ENCODE assay signal across 19 mouse cellular contexts in the genomic region with DNA sequence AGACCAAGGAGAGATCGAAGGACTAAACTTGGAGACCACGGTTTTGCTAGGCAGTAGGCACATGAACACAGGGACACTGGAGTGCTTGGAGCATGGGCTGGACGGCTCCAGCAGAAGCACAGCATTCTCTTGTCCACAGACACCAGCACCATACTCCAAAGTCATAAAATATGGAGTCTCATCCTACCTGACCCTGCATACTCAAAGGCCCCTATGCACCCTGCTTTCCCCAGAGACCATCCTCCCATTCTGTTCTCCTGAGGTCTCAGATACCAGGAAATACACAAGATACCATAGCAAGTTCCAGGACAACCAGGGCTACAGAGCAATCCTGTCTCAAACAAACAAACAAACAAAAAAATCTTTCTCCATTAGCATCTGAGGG. TPM values are rescaled to one million over a fixed set of nuclear protein-coding genes. Genes with fewer than 3 reads are reported as not detected.
A peak's percentile ranks its signal among the peaks of the same experiment; 100 is the strongest.
DNase-seq lines count a peak whose midpoint lies in the region; ATAC-seq and TF ChIP-seq lines count a peak whose summit lies in the region.
"Had no signal": no experiment of that assay in that cellular context is flagged by ENCODE, and none has a peak within 500 bp of the region (broad histone marks: within the 10 kb centered on the region; RNA-seq: fewer than 3 reads in every experiment).

No protein-coding gene starts in this region.

- intact Hi-C loops in left cerebral cortex, postnatal 14 days (cut with DNase I) = no loop called here

- 92% methylated on average over 3 of the region's 3 CpGs for WGBS in hindbrain, embryonic 13.5 days
- WGBS in hindbrain, embryonic 16.5 days = 88% methylated on average over 3 of the region's 3 CpGs
- 92% methylated on average over 3 of the region's 3 CpGs for WGBS in neural tube, embryonic 13.5 days
- 87% methylated on average over 3 of the region's 3 CpGs for WGBS in stomach, postnatal 0 days

- no peaks in the 10 kb centered on the region for H3K27me3 ChIP-seq in erythroblast, embryonic 14.5 days (ENCODE audit: control insufficient read depth)
- no peaks in the 10 kb centered on the region for H3K27me3 ChIP-seq in hindbrain, embryonic 13.5 days
- H3K27me3 ChIP-seq in hindbrain, embryonic 16.5 days (replicated peaks; ENCODE audit: control insufficient read depth, insufficient read depth, low read length) = no peaks in the 10 kb centered on the region
- H3K27me3 ChIP-seq in neural tube, embryonic 13.5 days = no peaks in the 10 kb centered on the region
- no peaks in the 10 kb centered on the region for H3K27me3 ChIP-seq in stomach, postnatal 0 days (ENCODE audit: control insufficient read depth, insufficient read depth, low read length)
- H3K27me3 ChIP-seq: heart, embryonic 13.5 days; intestine, embryonic 15.5 days; neural tube, embryonic 12.5 days had no signal

- TF ChIP-seq CTCF in stomach, postnatal 0 days (IDR thresholded peaks at IDR 0.05; ENCODE audit: low read depth) = no peak

- H3K9ac ChIP-seq in hindbrain, embryonic 13.5 days = no peak overlapping the region
- no peak overlapping the region for H3K9ac ChIP-seq in hindbrain, embryonic 16.5 days (ENCODE audit: low read depth, low read length)
- no peak overlapping the region for H3K9ac ChIP-seq in neural tube, embryonic 13.5 days
- no peak overlapping the region for H3K9ac ChIP-seq in stomach, postnatal 0 days (ENCODE audit: low read length)
- H3K9ac ChIP-seq: heart, embryonic 13.5 days; intestine, embryonic 15.5 days had no signal

- peaks cover 100% of the 10 kb centered on the region for H3K36me3 ChIP-seq in erythroblast, embryonic 14.5 days (ENCODE audit: control insufficient read depth)
- H3K36me3 ChIP-seq in hindbrain, embryonic 13.5 days = peaks cover 68% of the 10 kb centered on the region
- H3K36me3 ChIP-seq in hindbrain, embryonic 16.5 days (ENCODE audit: control insufficient read depth, insufficient read depth, low read length) = peaks cover 5% of the 10 kb centered on the region; the same call in 1 of the 2 replicates
- H3K36me3 ChIP-seq in neural tube, embryonic 13.5 days = peaks cover 56% of the 10 kb centered on the region
- H3K36me3 ChIP-seq in stomach, postnatal 0 days (ENCODE audit: control insufficient read depth, insufficient read depth, low read length) = peaks cover 10% of the 10 kb centered on the region; the same call in 1 of the 2 replicates

- no peak for DNase-seq in neural tube, embryonic 10.5 days (ENCODE audit: extremely low spot score, low spot score)
- no peak for DNase-seq in stomach, postnatal 0 days (ENCODE audit: low spot score)
- DNase-seq in left cerebral cortex, postnatal 14 days (ENCODE audit: low spot score in 2 of 2) = no peak
- DNase-seq: right cerebral cortex, postnatal 25 days had no signal

- no peak overlapping the region for H3K4me2 ChIP-seq in hindbrain, embryonic 13.5 days
- H3K4me2 ChIP-seq in hindbrain, embryonic 16.5 days (ENCODE audit: low read length) = no peak overlapping the region
- H3K4me2 ChIP-seq in neural tube, embryonic 13.5 days = no peak overlapping the region
- H3K4me2 ChIP-seq in stomach, postnatal 0 days (replicated peaks; ENCODE audit: low read depth) = no peak overlapping the region
- H3K4me2 ChIP-seq: intestine, embryonic 15.5 days; midbrain, embryonic 11.5 days; neural tube, embryonic 12.5 days had no signal

- no peak for TF ChIP-seq EP300 in stomach, postnatal 0 days (optimal IDR thresholded peaks at IDR 0.05)

- peak overlapping the region; percentile 77; the same call in 1 of the 2 replicates for H3K27ac ChIP-seq in hindbrain, embryonic 13.5 days
- H3K27ac ChIP-seq in hindbrain, embryonic 16.5 days (ENCODE audit: low read depth, low read length) = no peak overlapping the region
- H3K27ac ChIP-seq in neural tube, embryonic 13.5 days (replicated peaks) = peak overlapping the region; percentile 68; the same call in 1 of the 2 replicates
- 0 out of 2 replicates have a peak overlapping the region, but pooled peaks have one; percentile 14 for H3K27ac ChIP-seq in stomach, postnatal 0 days (replicated peaks)
- H3K27ac ChIP-seq: gastrocnemius, adult 2 months; heart, embryonic 13.5 days; intestine, embryonic 15.5 days; macrophage; neural tube, embryonic 12.5 days had no signal

- peaks cover 77% of the 10 kb centered on the region for H3K4me1 ChIP-seq in erythroblast, embryonic 14.5 days (ENCODE audit: control insufficient read depth)
- peaks cover 43% of the 10 kb centered on the region for H3K4me1 ChIP-seq in hindbrain, embryonic 13.5 days (replicated peaks)
- H3K4me1 ChIP-seq in hindbrain, embryonic 16.5 days (ENCODE audit: control insufficient read depth, insufficient read depth, low read depth, low read length) = peaks cover 26% of the 10 kb centered on the region
- peaks cover 35% of the 10 kb centered on the region for H3K4me1 ChIP-seq in neural tube, embryonic 13.5 days (replicated peaks)
- H3K4me1 ChIP-seq in stomach, postnatal 0 days (replicated peaks; ENCODE audit: control insufficient read depth, insufficient read depth) = peaks cover 4% of the 10 kb centered on the region; the same call in 1 of the 2 replicates
- H3K4me1 ChIP-seq: neural tube, embryonic 12.5 days had no signal

- H3K9me3 ChIP-seq in erythroblast, embryonic 14.5 days (ENCODE audit: control insufficient read depth, low read length) = no peaks in the 10 kb centered on the region
- no peaks in the 10 kb centered on the region for H3K9me3 ChIP-seq in hindbrain, embryonic 13.5 days
- no peaks in the 10 kb centered on the region for H3K9me3 ChIP-seq in hindbrain, embryonic 16.5 days (ENCODE audit: control insufficient read depth, low read length)
- H3K9me3 ChIP-seq in neural tube, embryonic 13.5 days = no peaks in the 10 kb centered on the region
- no peaks in the 10 kb centered on the region for H3K9me3 ChIP-seq in stomach, postnatal 0 days (ENCODE audit: control insufficient read depth, low read length)
- H3K9me3 ChIP-seq: G1E; heart, embryonic 13.5 days; intestine, embryonic 15.5 days; neural tube, embryonic 12.5 days had no signal

- peak overlapping the region; percentile 28 for H3K4me3 ChIP-seq in erythroblast, embryonic 14.5 days (replicated peaks)
- no peak overlapping the region for H3K4me3 ChIP-seq in hindbrain, embryonic 13.5 days
- no peak overlapping the region for H3K4me3 ChIP-seq in hindbrain, embryonic 16.5 days (ENCODE audit: low read length)
- no peak overlapping the region for H3K4me3 ChIP-seq in neural tube, embryonic 13.5 days
- no peak overlapping the region for H3K4me3 ChIP-seq in stomach, postnatal 0 days (ENCODE audit: low read depth, low read length)
- H3K4me3 ChIP-seq: gastrocnemius, adult 2 months; heart, embryonic 13.5 days; intestine, embryonic 15.5 days; neural tube, embryonic 12.5 days had no signal

- no peak for ATAC-seq in erythroblast, adult 5-6 weeks (replicated peaks; ENCODE audit: low FRiP score, poor library complexity, severe bottlenecking)
- ATAC-seq in hindbrain, embryonic 13.5 days (ENCODE audit: low FRiP score) = no peak
- no peak for ATAC-seq in hindbrain, embryonic 16.5 days
- no peak for ATAC-seq in neural tube, embryonic 13.5 days (ENCODE audit: low read depth)
- ATAC-seq in stomach, postnatal 0 days (ENCODE audit: low FRiP score, low TSS enrichment) = no peak
- ATAC-seq: activated CD4-positive, CD25-positive, alpha-beta regulatory T cell, adult 4 months; CD4-positive, CD25-positive, alpha-beta regulatory T cell, adult 4 months; intestine, embryonic 15.5 days had no signal

RNA-seq across cellular contexts. Expression of gene Mpg, which starts 11.1 kb away (rescaled TPM):
- polyA plus RNA-seq in erythroblast, embryonic 14.5 days (2012) = 4.8 and 5.0 TPM in 2 replicates
- 21.3 and 22.1 TPM in 2 replicates for total RNA-seq in erythroblast, adult 5-6 weeks (2015; ENCODE audit: low replicate concordance)
- 29.0 and 33.3 TPM in 2 replicates for total RNA-seq in erythroblast, adult 5-6 weeks (2017; ENCODE audit: low replicate concordance)
- 35.6 and 38.7 TPM in 2 replicates for polyA plus RNA-seq in hindbrain, embryonic 13.5 days (2015; fragmentation: Nextera tagmentation; extraction: Ambion mirVana)
- 34.7 and 35.0 TPM in 2 replicates for polyA plus RNA-seq in hindbrain, embryonic 16.5 days (2015; fragmentation: Nextera tagmentation; extraction: Ambion mirVana)
- polyA plus RNA-seq in neural tube, embryonic 13.5 days (2015; fragmentation: Nextera tagmentation; extraction: Ambion mirVana) = 35.8 and 36.6 TPM in 2 replicates
- 19.9 and 22.1 TPM in 2 replicates for polyA plus RNA-seq in stomach, postnatal 0 days (2015; fragmentation: Nextera tagmentation; extraction: Ambion mirVana)
- total RNA-seq in left cerebral cortex, postnatal 14 days (2021) = 10 to 100 TPM; 18.7 to 20.5 TPM

RNA-seq across cellular contexts. Expression of gene Rhbdf1, which starts 15.3 kb away (rescaled TPM):
- 0.44 and 0.77 TPM in 2 replicates for polyA plus RNA-seq in erythroblast, embryonic 14.5 days (2012)
- not detected in 2 replicates for total RNA-seq in erythroblast, adult 5-6 weeks (2015; ENCODE audit: low replicate concordance)
- total RNA-seq in erythroblast, adult 5-6 weeks (2017; ENCODE audit: low replicate concordance) = 1.2 and 7.5 TPM in 2 replicates
- 21.0 and 24.1 TPM in 2 replicates for polyA plus RNA-seq in hindbrain, embryonic 13.5 days (2015; fragmentation: Nextera tagmentation; extraction: Ambion mirVana)
- polyA plus RNA-seq in hindbrain, embryonic 16.5 days (2015; fragmentation: Nextera tagmentation; extraction: Ambion mirVana) = 27.1 and 28.7 TPM in 2 replicates
- polyA plus RNA-seq in neural tube, embryonic 13.5 days (2015; fragmentation: Nextera tagmentation; extraction: Ambion mirVana) = 28.9 and 30.4 TPM in 2 replicates
- 35.8 and 38.5 TPM in 2 replicates for polyA plus RNA-seq in stomach, postnatal 0 days (2015; fragmentation: Nextera tagmentation; extraction: Ambion mirVana)
- 10 to 100 TPM; 16.5 to 18.0 TPM for total RNA-seq in left cerebral cortex, postnatal 14 days (2021)

RNA-seq across cellular contexts. Expression of gene Nprl3, which starts 30.1 kb away (rescaled TPM):
- polyA plus RNA-seq in erythroblast, embryonic 14.5 days (2012) = 4.8 and 5.8 TPM in 2 replicates
- total RNA-seq in erythroblast, adult 5-6 weeks (2015; ENCODE audit: low replicate concordance) = 58.0 and 62.7 TPM in 2 replicates
- 166 and 187 TPM in 2 replicates for total RNA-seq in erythroblast, adult 5-6 weeks (2017; ENCODE audit: low replicate concordance)
- polyA plus RNA-seq in hindbrain, embryonic 13.5 days (2015; fragmentation: Nextera tagmentation; extraction: Ambion mirVana) = 43.5 and 51.8 TPM in 2 replicates
- 42.6 and 43.9 TPM in 2 replicates for polyA plus RNA-seq in hindbrain, embryonic 16.5 days (2015; fragmentation: Nextera tagmentation; extraction: Ambion mirVana)
- 39.8 and 42.8 TPM in 2 replicates for polyA plus RNA-seq in neural tube, embryonic 13.5 days (2015; fragmentation: Nextera tagmentation; extraction: Ambion mirVana)
- 28.0 and 28.2 TPM in 2 replicates for polyA plus RNA-seq in stomach, postnatal 0 days (2015; fragmentation: Nextera tagmentation; extraction: Ambion mirVana)
- total RNA-seq in left cerebral cortex, postnatal 14 days (2021) = 10 to 100 TPM; 47.0 to 57.0 TPM

RNA-seq across cellular contexts. Expression of gene Snrnp25, which starts 32.2 kb away (rescaled TPM):
- 25.7 and 48.2 TPM in 2 replicates for polyA plus RNA-seq in erythroblast, embryonic 14.5 days (2012)
- 64.4 and 68.3 TPM in 2 replicates for total RNA-seq in erythroblast, adult 5-6 weeks (2015; ENCODE audit: low replicate concordance)
- 29.9 and 61.1 TPM in 2 replicates for total RNA-seq in erythroblast, adult 5-6 weeks (2017; ENCODE audit: low replicate concordance)
- polyA plus RNA-seq in hindbrain, embryonic 13.5 days (2015; fragmentation: Nextera tagmentation; extraction: Ambion mirVana) = 43.7 and 46.9 TPM in 2 replicates
- polyA plus RNA-seq in hindbrain, embryonic 16.5 days (2015; fragmentation: Nextera tagmentation; extraction: Ambion mirVana) = 45.6 and 49.9 TPM in 2 replicates
- 45.7 and 46.8 TPM in 2 replicates for polyA plus RNA-seq in neural tube, embryonic 13.5 days (2015; fragmentation: Nextera tagmentation; extraction: Ambion mirVana)
- polyA plus RNA-seq in stomach, postnatal 0 days (2015; fragmentation: Nextera tagmentation; extraction: Ambion mirVana) = 50.5 and 54.3 TPM in 2 replicates
- total RNA-seq in left cerebral cortex, postnatal 14 days (2021) = 10 to 100 TPM; 24.9 to 26.2 TPM

RNA-seq across cellular contexts. Expression of gene Il9r, which starts 37.3 kb away (rescaled TPM):
- polyA plus RNA-seq in erythroblast, embryonic 14.5 days (2012) = not detected in 2 replicates
- not detected in 2 replicates for total RNA-seq in erythroblast, adult 5-6 weeks (2015; ENCODE audit: low replicate concordance)
- not detected in 2 replicates for total RNA-seq in erythroblast, adult 5-6 weeks (2017; ENCODE audit: low replicate concordance)
- polyA plus RNA-seq in hindbrain, embryonic 13.5 days (2015; fragmentation: Nextera tagmentation; extraction: Ambion mirVana) = not detected in 2 replicates
- polyA plus RNA-seq in hindbrain, embryonic 16.5 days (2015; fragmentation: Nextera tagmentation; extraction: Ambion mirVana) = not detected in 2 replicates
- not detected in 2 replicates for polyA plus RNA-seq in neural tube, embryonic 13.5 days (2015; fragmentation: Nextera tagmentation; extraction: Ambion mirVana)
- 0.02 TPM in 1 of 2 replicates, not detected in the other for polyA plus RNA-seq in stomach, postnatal 0 days (2015; fragmentation: Nextera tagmentation; extraction: Ambion mirVana)
- not detected for total RNA-seq in left cerebral cortex, postnatal 14 days (2021)
- total RNA-seq: gastrocnemius, adult 2 months; left cerebral cortex, adult 8-10 months had no signal
- polyA plus RNA-seq: macrophage; midbrain, embryonic 11.5 days had no signal

Comparison
In these comparisons a context has a peak if more than half of its experiments do, and no peak if none do; other contexts are left out.
1. RNA of gene Rhbdf1, which starts 15.3 kb away (polyA plus RNA-seq): 35.8 to 38.5 TPM in stomach, postnatal 0 days, 28.9 to 30.4 TPM in neural tube, embryonic 13.5 days, 27.1 to 28.7 TPM in hindbrain, embryonic 16.5 days and 21.0 to 24.1 TPM in hindbrain, embryonic 13.5 days; 0.44 to 0.77 TPM in erythroblast, embryonic 14.5 days; every median in the first group is over 10 times any median in the second.